Mouse (Mus musculus): ENCODE measurements around the gene Nid1. TPM values are rescaled to one million over a fixed set of nuclear protein-coding genes. Genes with fewer than 3 reads are reported as not detected.

Nid1 gene
- polyA plus RNA-seq, 1 experiment, result 39.3 TPM

DNA sequence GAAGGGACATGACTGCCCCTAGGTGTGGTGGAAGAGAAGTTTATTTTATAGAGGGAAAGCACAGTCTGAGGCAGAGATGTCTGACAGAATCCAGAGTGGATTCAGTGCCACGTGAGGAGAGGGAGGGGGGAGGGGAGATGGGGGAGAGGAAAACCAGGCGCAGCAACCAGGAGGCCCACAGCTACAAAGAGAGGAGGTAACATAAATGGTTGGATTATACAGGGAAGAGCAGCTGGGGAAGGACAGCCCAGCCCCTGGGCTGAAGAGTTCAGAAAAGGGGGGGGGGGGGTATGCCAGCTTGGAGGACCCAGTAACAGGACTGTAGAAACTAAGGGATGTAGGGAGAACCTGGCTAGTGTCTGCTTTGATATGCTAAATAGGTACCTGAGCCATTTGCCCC lies 42.6 kb downstream of the Nid1 start:
- H3K4me1 ChIP-seq (ENCODE audit: control insufficient read depth, insufficient read depth, insufficient read length), result peaks cover 18% of the 10 kb centered on the region
- no peak for TF ChIP-seq POLR2A (IDR thresholded peaks at IDR 0.05; ENCODE audit: low read depth, low read length)
- no peak for TF ChIP-seq CTCF (IDR thresholded peaks at IDR 0.05; ENCODE audit: extremely low read depth, insufficient read depth, insufficient read length, insufficient replicate concordance)
- no peaks in the 10 kb centered on the region for H3K36me3 ChIP-seq (ENCODE audit: control insufficient read depth, insufficient read depth, low read length)
- no peak overlapping the region for H3K4me3 ChIP-seq (ENCODE audit: extremely low read depth, insufficient read depth, insufficient read length)
- DNase-seq (ENCODE audit: low read depth in 1 of 2, low spot score in 2 of 2), result no peak
- H3K27me3 ChIP-seq (ENCODE audit: control insufficient read depth, insufficient read depth, low read length), result no peaks in the 10 kb centered on the region
- 64% methylated on average over 2 of the region's 2 CpGs for WGBS
- no peak overlapping the region for H3K27ac ChIP-seq (ENCODE audit: insufficient read depth, low read length)

DNA sequence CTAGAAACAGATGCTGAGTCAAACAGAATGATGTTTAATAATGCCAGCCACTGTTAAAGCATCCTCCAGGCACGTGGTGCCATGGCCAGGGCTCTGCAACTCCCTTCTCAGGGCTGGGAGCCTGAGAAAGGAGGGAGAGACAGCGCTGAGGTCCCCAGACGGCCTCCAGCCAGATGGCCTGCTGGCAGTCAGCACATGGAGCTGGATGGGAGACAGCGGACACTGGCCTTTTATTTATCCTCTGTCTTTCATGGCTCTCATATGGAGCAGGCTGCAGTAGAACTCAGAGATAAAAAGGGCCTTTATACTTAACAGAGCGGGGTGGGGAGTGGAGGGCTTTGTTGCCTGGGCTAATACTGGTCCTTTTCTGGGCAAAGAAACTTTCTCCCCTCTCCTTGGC lies 43.7 kb downstream of the Nid1 start:
- 80% methylated on average over 5 of the region's 5 CpGs for WGBS
- no peaks in the 10 kb centered on the region for H3K27me3 ChIP-seq (ENCODE audit: control insufficient read depth, insufficient read depth, low read length)
- no peak for TF ChIP-seq POLR2A (IDR thresholded peaks at IDR 0.05; ENCODE audit: low read depth, low read length)
- TF ChIP-seq CTCF (IDR thresholded peaks at IDR 0.05; ENCODE audit: extremely low read depth, insufficient read depth, insufficient read length, insufficient replicate concordance), result no peak
- no peak overlapping the region for H3K4me3 ChIP-seq (ENCODE audit: extremely low read depth, insufficient read depth, insufficient read length)
- H3K36me3 ChIP-seq (ENCODE audit: control insufficient read depth, insufficient read depth, low read length), result no peaks in the 10 kb centered on the region
- H3K4me1 ChIP-seq (ENCODE audit: control insufficient read depth, insufficient read depth, insufficient read length), result peaks cover 20% of the 10 kb centered on the region
- no peak overlapping the region for H3K27ac ChIP-seq (ENCODE audit: insufficient read depth, low read length)
- DNase-seq (ENCODE audit: low read depth in 1 of 2, low spot score in 2 of 2), result no peak

DNA sequence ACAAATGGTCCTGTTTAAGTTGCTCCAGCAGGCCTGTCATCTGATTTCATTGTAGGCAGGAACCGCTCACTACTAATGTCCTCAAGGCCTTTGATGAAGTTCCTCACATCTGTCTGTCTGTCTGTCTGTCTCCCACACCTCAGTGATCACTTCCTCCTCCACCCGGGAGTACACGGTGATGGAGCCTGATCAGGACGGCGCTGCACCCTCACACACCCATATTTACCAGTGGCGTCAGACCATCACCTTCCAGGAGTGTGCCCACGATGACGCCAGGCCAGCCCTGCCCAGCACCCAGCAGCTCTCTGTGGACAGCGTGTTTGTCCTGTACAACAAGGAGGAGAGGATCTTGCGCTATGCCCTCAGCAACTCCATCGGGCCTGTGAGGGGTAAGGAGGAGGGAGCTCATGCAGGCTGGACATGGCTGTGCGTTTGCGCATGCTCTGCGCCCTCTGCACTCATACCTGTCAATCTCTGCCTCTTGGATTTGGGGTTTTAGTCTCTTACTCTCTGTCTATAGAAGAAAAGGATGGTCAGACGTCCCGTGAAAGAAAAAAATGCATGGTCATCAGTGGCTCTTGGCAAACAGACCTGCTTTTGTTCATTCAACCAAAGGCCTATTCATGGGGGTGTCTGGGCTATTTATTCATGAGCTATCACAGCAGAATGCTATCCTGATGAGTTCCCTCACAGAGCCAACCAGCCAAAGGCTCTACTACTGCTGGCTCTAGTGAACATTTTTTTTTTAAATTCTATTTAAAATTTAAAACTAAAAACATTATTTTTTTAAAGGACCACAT lies 44.7 kb downstream of the Nid1 start:
- no peak overlapping the region for H3K27ac ChIP-seq (ENCODE audit: insufficient read depth, low read length)
- peaks cover 20% of the 10 kb centered on the region for H3K4me1 ChIP-seq (ENCODE audit: control insufficient read depth, insufficient read depth, insufficient read length)
- TF ChIP-seq POLR2A (IDR thresholded peaks at IDR 0.05; ENCODE audit: low read depth, low read length) (no peak), CTCF (IDR thresholded peaks at IDR 0.05; ENCODE audit: extremely low read depth, insufficient read depth, insufficient read length, insufficient replicate concordance) (no peak)
- no peaks in the 10 kb centered on the region for H3K27me3 ChIP-seq (ENCODE audit: control insufficient read depth, insufficient read depth, low read length)
- no peak for DNase-seq (ENCODE audit: low read depth in 1 of 2, low spot score in 2 of 2)
- WGBS, result 90% methylated on average over 16 of the region's 16 CpGs
- no peak overlapping the region for H3K4me3 ChIP-seq (ENCODE audit: extremely low read depth, insufficient read depth, insufficient read length)
- no peaks in the 10 kb centered on the region for H3K36me3 ChIP-seq (ENCODE audit: control insufficient read depth, insufficient read depth, low read length)

DNA sequence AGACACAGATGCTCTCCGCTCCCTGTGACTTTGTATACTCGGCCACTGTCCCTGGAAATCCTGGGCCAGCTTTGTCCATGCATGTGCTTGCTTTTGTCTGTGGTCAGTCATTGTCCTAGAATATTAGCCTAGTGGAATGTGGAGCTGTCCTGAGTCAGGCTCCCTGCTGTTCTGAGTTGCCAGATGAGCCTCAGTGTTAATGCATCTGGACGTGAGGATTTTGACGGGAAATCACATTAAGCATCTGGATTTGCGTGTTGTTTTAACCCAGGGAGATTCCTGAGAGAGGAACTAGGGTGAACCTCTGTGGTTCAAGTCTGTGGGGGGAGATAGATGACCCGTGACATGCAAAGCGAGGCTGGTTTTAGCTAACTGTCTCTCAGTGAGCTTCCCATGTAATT lies 47.0 kb downstream of the Nid1 start:
- DNase-seq (ENCODE audit: low read depth in 1 of 2, low spot score in 2 of 2), result peak; percentile 19 to 29
- Histone ChIP-seq H3K4me1 (ENCODE audit: control insufficient read depth, insufficient read depth, insufficient read length) (peaks cover 20% of the 10 kb centered on the region), H3K36me3 (ENCODE audit: control insufficient read depth, insufficient read depth, low read length) (no peaks in the 10 kb centered on the region), H3K27me3 (ENCODE audit: control insufficient read depth, insufficient read depth, low read length) (no peaks in the 10 kb centered on the region), H3K27ac (ENCODE audit: insufficient read depth, low read length) (no peak overlapping the region), H3K4me3 (ENCODE audit: extremely low read depth, insufficient read depth, insufficient read length) (no peak overlapping the region)
- WGBS, result 46% methylated on average over 7 of the region's 7 CpGs
- no peak for TF ChIP-seq CTCF (IDR thresholded peaks at IDR 0.05; ENCODE audit: extremely low read depth, insufficient read depth, insufficient read length, insufficient replicate concordance)
- TF ChIP-seq POLR2A (IDR thresholded peaks at IDR 0.05; ENCODE audit: low read depth, low read length), result no peak

DNA sequence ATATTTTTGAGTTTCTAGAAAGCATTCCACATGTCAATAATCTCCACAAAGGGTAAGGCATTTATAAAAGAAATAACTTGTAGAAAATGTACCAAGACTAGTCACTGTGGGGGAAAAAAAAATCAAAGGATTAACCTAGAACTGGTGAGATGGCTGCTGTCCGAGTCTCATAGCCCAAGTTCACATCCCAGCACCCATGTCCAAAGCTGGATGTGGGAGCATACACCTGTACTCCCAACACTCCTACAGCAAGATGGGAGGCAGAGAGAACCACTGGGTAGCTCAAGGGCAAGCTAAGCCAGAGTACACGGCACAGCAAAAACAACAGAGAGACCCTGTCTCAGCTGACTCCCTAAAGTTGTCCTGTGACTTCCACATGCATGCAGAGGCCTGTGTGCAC lies 47.5 kb downstream of the Nid1 start:
- DNase-seq (ENCODE audit: low read depth in 1 of 2, low spot score in 2 of 2), result no peak
- WGBS, result 85% methylated on average over 2 of the region's 2 CpGs
- TF ChIP-seq POLR2A (IDR thresholded peaks at IDR 0.05; ENCODE audit: low read depth, low read length), result no peak
- no peak for TF ChIP-seq CTCF (IDR thresholded peaks at IDR 0.05; ENCODE audit: extremely low read depth, insufficient read depth, insufficient read length, insufficient replicate concordance)

DNA sequence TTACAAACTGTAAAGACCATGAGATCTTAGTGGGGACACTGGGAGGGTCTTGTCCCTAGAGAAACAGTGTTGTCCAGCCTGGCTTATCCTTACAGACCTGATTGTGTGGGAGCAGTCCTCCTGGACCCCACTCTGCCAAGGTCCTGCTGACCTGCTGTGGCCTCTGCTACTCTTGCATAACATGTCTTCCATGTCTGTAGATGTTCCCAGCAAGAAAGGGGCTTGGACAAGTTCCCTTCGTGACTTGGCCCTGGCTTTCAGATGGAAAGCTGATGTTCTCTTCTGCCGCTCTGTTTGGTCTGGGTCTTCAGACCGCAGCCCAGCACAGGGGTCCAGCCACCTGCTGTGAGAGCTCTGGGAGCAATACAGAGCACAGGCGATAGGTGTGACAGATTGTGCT lies 48.3 kb downstream of the Nid1 start:
- Histone ChIP-seq H3K27me3 (ENCODE audit: control insufficient read depth, insufficient read depth, low read length) (no peaks in the 10 kb centered on the region), H3K4me3 (ENCODE audit: extremely low read depth, insufficient read depth, insufficient read length) (no peak overlapping the region), H3K27ac (ENCODE audit: insufficient read depth, low read length) (no peak overlapping the region), H3K4me1 (ENCODE audit: control insufficient read depth, insufficient read depth, insufficient read length) (peaks cover 20% of the 10 kb centered on the region), H3K36me3 (ENCODE audit: control insufficient read depth, insufficient read depth, low read length) (no peaks in the 10 kb centered on the region)
- 87% methylated on average over 4 of the region's 4 CpGs for WGBS
- no peak for TF ChIP-seq CTCF (IDR thresholded peaks at IDR 0.05; ENCODE audit: extremely low read depth, insufficient read depth, insufficient read length, insufficient replicate concordance)
- TF ChIP-seq POLR2A (IDR thresholded peaks at IDR 0.05; ENCODE audit: low read depth, low read length), result no peak
- DNase-seq (ENCODE audit: low read depth in 1 of 2, low spot score in 2 of 2), result no peak

More for the DNA sequence above, 47.5 kb downstream of the Nid1 start:
- Histone ChIP-seq H3K27ac (ENCODE audit: insufficient read depth, low read length) (no peak overlapping the region), H3K36me3 (ENCODE audit: control insufficient read depth, insufficient read depth, low read length) (no peaks in the 10 kb centered on the region), H3K27me3 (ENCODE audit: control insufficient read depth, insufficient read depth, low read length) (no peaks in the 10 kb centered on the region), H3K4me1 (ENCODE audit: control insufficient read depth, insufficient read depth, insufficient read length) (peaks cover 20% of the 10 kb centered on the region), H3K4me3 (ENCODE audit: extremely low read depth, insufficient read depth, insufficient read length) (no peak overlapping the region)

DNA sequence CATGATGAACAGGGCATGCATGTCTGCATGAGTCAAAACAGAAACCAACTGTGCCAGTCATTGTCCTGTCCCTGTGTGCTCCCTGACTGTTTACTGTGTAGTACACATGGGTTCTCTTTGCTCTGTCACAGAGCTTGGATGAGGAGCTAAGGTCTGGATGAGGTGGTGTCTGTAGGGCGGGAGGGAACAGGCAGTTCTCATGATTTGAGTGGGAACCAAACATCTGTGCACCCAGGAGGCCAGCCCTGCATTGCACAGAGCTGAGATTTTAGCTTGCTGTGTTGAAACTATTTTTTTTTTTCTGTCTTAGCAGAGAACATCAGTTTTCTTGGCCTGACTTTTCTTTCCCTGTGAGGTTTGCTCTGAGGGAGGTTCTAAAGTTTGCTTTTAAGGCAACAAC lies 50.5 kb downstream of the Nid1 start:
- TF ChIP-seq CTCF (IDR thresholded peaks at IDR 0.05; ENCODE audit: extremely low read depth, insufficient read depth, insufficient read length, insufficient replicate concordance) (no peak), POLR2A (IDR thresholded peaks at IDR 0.05; ENCODE audit: low read depth, low read length) (no peak)
- 88% methylated on average over 1 of the region's 1 CpGs for WGBS
- Histone ChIP-seq H3K4me1 (ENCODE audit: control insufficient read depth, insufficient read depth, insufficient read length) (peaks cover 19% of the 10 kb centered on the region), H3K27me3 (ENCODE audit: control insufficient read depth, insufficient read depth, low read length) (no peaks in the 10 kb centered on the region), H3K36me3 (ENCODE audit: control insufficient read depth, insufficient read depth, low read length) (no peaks in the 10 kb centered on the region), H3K4me3 (ENCODE audit: extremely low read depth, insufficient read depth, insufficient read length) (no peak overlapping the region), H3K27ac (ENCODE audit: insufficient read depth, low read length) (no peak overlapping the region)
- no peak for DNase-seq (ENCODE audit: low read depth in 1 of 2, low spot score in 2 of 2)

Measured in spleen, adult 2 months (tissue).